Mouse (Mus musculus): ENCODE data around the gene Ccdc169. TPM values are rescaled to one million over a fixed set of nuclear protein-coding genes. Genes with fewer than 3 reads are reported as not detected.

Gene Ccdc169
- total and polyA plus RNA-seq, 3 experiments: 0.19 TPM; not detected in 2

- H3K4me3 ChIP-seq (ENCODE audit: control insufficient read depth in 1 of 2, insufficient read depth in 1 of 2, low read depth in 2 of 2, low read length in 2 of 2): no peak overlapping the region
- DNase-seq (ENCODE audit: low read depth, low spot score): no peak
- H3K27me3 ChIP-seq (ENCODE audit: control insufficient read depth in 1 of 2, insufficient read depth in 2 of 2, low read length in 2 of 2): no peaks in the 10 kb centered on the region; a peak in 1 of 4 replicates
- no peak overlapping the region for H3K9ac ChIP-seq (ENCODE audit: control insufficient read depth, low read depth, low read length, poor library complexity, severe bottlenecking)
- H3K9me3 ChIP-seq (replicated peaks; ENCODE audit: insufficient read depth, low read length): no peaks in the 10 kb centered on the region
- H3K36me3 ChIP-seq (ENCODE audit: control insufficient read depth in 1 of 2, insufficient read depth in 2 of 2, low read length in 2 of 2): peaks cover 0 to 9% of the 10 kb centered on the region in 2 experiments; a peak in 2 of 4 replicates
- TF ChIP-seq USF2 (IDR thresholded peaks at IDR 0.05; ENCODE audit: borderline replicate concordance in 1 of 2, insufficient read depth in 1 of 2, low read depth in 1 of 2, low read length in 2 of 2): no peak
- H3K4me1 ChIP-seq (ENCODE audit: control insufficient read depth in 1 of 2, insufficient read depth in 2 of 2, low read length in 2 of 2): peaks cover 0 to 2% of the 10 kb centered on the region in 2 experiments; a peak in 1 of 4 replicates
- peaks cover 16% of the 10 kb centered on the region for H3K79me2 ChIP-seq (ENCODE audit: control insufficient read depth, insufficient read depth, low read length, poor library complexity)
- H3K27ac ChIP-seq (ENCODE audit: control insufficient read depth, low read depth, low read length): no peak overlapping the region
Observed at GRCm38 (mm10) chr3:55109097-55109496, 28.0 kb upstream of the Ccdc169 start.

DNA sequence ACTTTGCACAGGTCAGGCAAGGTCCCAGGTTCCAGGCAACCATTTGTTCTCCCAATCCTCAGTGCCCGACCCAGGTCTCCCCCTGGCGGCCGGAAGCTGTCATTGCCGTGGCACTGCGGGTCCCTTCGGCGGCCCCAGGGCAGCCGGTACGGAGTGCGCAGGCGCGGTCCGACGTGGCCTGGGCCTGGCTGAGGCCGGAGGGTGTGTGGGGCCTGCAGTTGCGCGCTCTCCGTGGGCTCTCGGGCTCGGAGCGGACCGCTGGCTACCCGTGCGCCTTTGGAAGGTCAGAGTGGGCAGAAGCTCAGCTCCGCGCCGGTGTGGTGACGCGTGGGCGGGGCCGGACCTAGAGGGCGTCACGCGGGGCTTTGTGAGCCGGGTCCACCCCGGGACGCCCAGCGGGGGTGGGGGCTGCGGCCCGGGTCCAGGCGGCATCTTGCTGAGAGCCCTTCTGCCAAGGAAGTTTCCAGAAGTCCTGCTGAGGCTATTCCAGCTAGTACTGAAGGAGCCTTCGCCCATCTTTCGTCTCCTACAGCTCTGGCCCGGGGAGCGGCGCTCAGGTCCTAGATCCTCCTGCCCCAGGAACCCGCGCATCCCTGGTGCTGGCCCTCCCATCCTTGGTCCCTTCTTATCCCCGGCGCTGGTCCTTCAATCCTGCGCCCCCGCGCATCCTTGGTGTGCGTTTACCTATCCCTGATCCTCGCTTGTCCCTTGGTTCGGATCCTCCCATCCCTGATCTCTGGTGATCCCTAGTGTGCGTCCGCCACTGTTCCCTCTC, 25.0 kb upstream of the Ccdc169 start, which contains the start of gene Spg20:
Gene Spg20 (plus strand): TSS at position 174 of the 775 bp plus-strand sequence.
- peaks cover 0 to 2% of the 10 kb centered on the region in 2 experiments; a peak in 2 of 4 replicates for H3K4me1 ChIP-seq (ENCODE audit: control insufficient read depth in 1 of 2, insufficient read depth in 2 of 2, low read length in 2 of 2)
- peak within 1 kb of the TSS; percentile 82 to 96 for H3K4me3 ChIP-seq (ENCODE audit: control insufficient read depth in 1 of 2, insufficient read depth in 1 of 2, low read depth in 2 of 2, low read length in 2 of 2)
- H3K27ac ChIP-seq (ENCODE audit: control insufficient read depth, low read depth, low read length): peak within 1 kb of the TSS; percentile 31; the same call in 1 of the 2 replicates
- H3K36me3 ChIP-seq (ENCODE audit: control insufficient read depth in 1 of 2, insufficient read depth in 2 of 2, low read length in 2 of 2): peaks cover 0 to 9% of the 10 kb centered on the region in 2 experiments; a peak in 2 of 4 replicates
- peak; percentile 90 for DNase-seq (ENCODE audit: low read depth, low spot score)
- H3K9me3 ChIP-seq (replicated peaks; ENCODE audit: insufficient read depth, low read length): no peaks in the 10 kb centered on the region
- no peaks in the 10 kb centered on the region; a peak in 1 of 4 replicates for H3K27me3 ChIP-seq (ENCODE audit: control insufficient read depth in 1 of 2, insufficient read depth in 2 of 2, low read length in 2 of 2)
- H3K79me2 ChIP-seq (ENCODE audit: control insufficient read depth, insufficient read depth, low read length, poor library complexity): peaks cover 20% of the 10 kb centered on the region
- H3K9ac ChIP-seq (ENCODE audit: control insufficient read depth, low read depth, low read length, poor library complexity, severe bottlenecking): peak within 1 kb of the TSS; percentile 99
- no peak; the same call in 1 of the 2 replicates for TF ChIP-seq MXI1 (IDR thresholded peaks at IDR 0.05; ENCODE audit: low read depth, low read length)
- TF ChIP-seq ZMIZ1 (IDR thresholded peaks at IDR 0.05; ENCODE audit: low read depth, low read length): peak; percentile 80; the same call in 1 of the 2 replicates
- TF ChIP-seq NRF1 (IDR thresholded peaks at IDR 0.05; ENCODE audit: insufficient read depth, low read depth, low read length, poor library complexity, severe bottlenecking): peak; percentile 75
- TF ChIP-seq TAL1 (IDR thresholded peaks at IDR 0.05; ENCODE audit: low read length): no peak
- TF ChIP-seq RCOR1 (IDR thresholded peaks at IDR 0.05; ENCODE audit: low read depth, low read length): peak; percentile 22; the same call in 1 of the 2 replicates
- TF ChIP-seq SMC3 (IDR thresholded peaks at IDR 0.05; ENCODE audit: low read depth, low read length): peak; percentile 46
- no peak for TF ChIP-seq MEF2A (IDR thresholded peaks at IDR 0.05; ENCODE audit: extremely low read depth, insufficient replicate concordance, low read depth, low read length, poor library complexity, severe bottlenecking)
- TF ChIP-seq ZC3H11A (IDR thresholded peaks at IDR 0.05; ENCODE audit: low read depth, low read length): no peak
- TF ChIP-seq CHD1 (IDR thresholded peaks at IDR 0.05; ENCODE audit: low read depth, low read length): no peak
- TF ChIP-seq GABPA (IDR thresholded peaks at IDR 0.05; ENCODE audit: low read depth, low read length): no peak
- no peak for TF ChIP-seq MYB (IDR thresholded peaks at IDR 0.05; ENCODE audit: low read depth, low read length)
- TF ChIP-seq HCFC1 (IDR thresholded peaks at IDR 0.05; ENCODE audit: low read depth, low read length): peak; percentile 77
- TF ChIP-seq ELF1 (IDR thresholded peaks at IDR 0.05; ENCODE audit: low read depth, low read length): 0 out of 2 replicates have a peak, but pooled peaks have one; percentile 19
- TF ChIP-seq MYC (IDR thresholded peaks at IDR 0.05; ENCODE audit: low read depth, low read length): no peak
- TF ChIP-seq USF1 (IDR thresholded peaks at IDR 0.05; ENCODE audit: low read depth, low read length): 0 out of 2 replicates have a peak, but pooled peaks have one; percentile 10
- peak; percentile 31 for TF ChIP-seq RAD21 (IDR thresholded peaks at IDR 0.05; ENCODE audit: low read depth, low read length)
- TF ChIP-seq E2F4 (IDR thresholded peaks at IDR 0.05; ENCODE audit: borderline replicate concordance, low read depth, low read length): no peak
- TF ChIP-seq KAT2A (conservative IDR thresholded peaks at IDR 0.05; ENCODE audit: low read depth, low read length): no peak
- TF ChIP-seq GATA1 (IDR thresholded peaks at IDR 0.05; ENCODE audit: low read depth, low read length): no peak
- no peak for TF ChIP-seq TCF12 (IDR thresholded peaks at IDR 0.05; ENCODE audit: low read depth, low read length)
- no peak for TF ChIP-seq MAFK (IDR thresholded peaks at IDR 0.05; ENCODE audit: borderline replicate concordance, low read depth, low read length)
- TF ChIP-seq TBP (IDR thresholded peaks at IDR 0.05; ENCODE audit: low read depth, low read length): 0 out of 2 replicates have a peak, but pooled peaks have one; percentile 38
- peak; percentile 67 to 92 (median 90) for TF ChIP-seq CTCF (IDR thresholded peaks at IDR 0.05 in 2 of 3, conservative IDR thresholded peaks at IDR 0.05 in 1 of 3; ENCODE audit: control insufficient read depth in 1 of 3, insufficient read depth in 1 of 3, low read depth in 2 of 3, low read length in 3 of 3, poor library complexity in 1 of 3, severe bottlenecking in 1 of 3)
- TF ChIP-seq ZKSCAN1 (IDR thresholded peaks at IDR 0.05; ENCODE audit: low read depth, low read length): no peak
- TF ChIP-seq MAX (IDR thresholded peaks at IDR 0.05; ENCODE audit: low read length): no peak
- TF ChIP-seq POLR2A (IDR thresholded peaks at IDR 0.05; ENCODE audit: control insufficient read depth in 1 of 2, insufficient read depth in 1 of 2, low read depth in 1 of 2, low read length in 2 of 2, poor library complexity in 1 of 2): peak; percentile 90 to 94
- peak; percentile 94 for TF ChIP-seq NELFE (IDR thresholded peaks at IDR 0.05; ENCODE audit: low read depth, low read length)
- no peak for TF ChIP-seq JUND (IDR thresholded peaks at IDR 0.05; ENCODE audit: low read depth, low read length)

Data from MEL (cell line).